8 mouse cellular contexts compared by ENCODE assay signal in genomic region chr11:112839721-112840494, GRCm38 (mm10). TPM values are rescaled to one million over a fixed set of nuclear protein-coding genes. Genes with fewer than 3 reads are reported as not detected.
DNase-seq lines count a peak whose midpoint lies in the region; ATAC-seq lines count a peak whose summit lies in the region.
"Had no signal": no experiment of that assay in that cellular context is flagged by ENCODE, and none has a peak within 500 bp of the region (broad histone marks: within the 10 kb centered on the region; RNA-seq: fewer than 3 reads in every experiment).

No protein-coding gene starts in this region.

- peak overlapping the region; percentile 42 for H3K4me2 ChIP-seq in kidney, embryonic 15.5 days
- H3K4me2 ChIP-seq in embryonic facial prominence, embryonic 13.5 days: peak overlapping the region; percentile 19
- peak overlapping the region; percentile 21; the same call in 1 of the 2 replicates for H3K4me2 ChIP-seq in hindbrain, embryonic 15.5 days
- H3K4me2 ChIP-seq in neural tube, embryonic 12.5 days (replicated peaks): peak overlapping the region; percentile 24

- WGBS in kidney, embryonic 15.5 days: 20% methylated on average over 10 of the region's 10 CpGs
- WGBS in embryonic facial prominence, embryonic 13.5 days: 25% methylated on average over 10 of the region's 10 CpGs
- whole genome bisulfite sequencing in hindbrain, embryonic 15.5 days: 11% methylated on average over 10 of the region's 10 CpGs
- 11% methylated on average over 10 of the region's 10 CpGs for WGBS in neural tube, embryonic 12.5 days

- H3K4me1 ChIP-seq in kidney, embryonic 15.5 days: peaks cover 17% of the 10 kb centered on the region; the same call in 1 of the 2 replicates
- H3K4me1 ChIP-seq in embryonic facial prominence, embryonic 13.5 days: peaks cover 9% of the 10 kb centered on the region
- H3K4me1 ChIP-seq in hindbrain, embryonic 15.5 days (replicated peaks): peaks cover 7% of the 10 kb centered on the region; the same call in 1 of the 2 replicates
- H3K4me1 ChIP-seq in neural tube, embryonic 12.5 days: peaks cover 10% of the 10 kb centered on the region

- ATAC-seq in kidney, embryonic 15.5 days (replicated peaks; ENCODE audit: low FRiP score): no peak; the same call in 1 of the 2 replicates
- ATAC-seq in embryonic facial prominence, embryonic 13.5 days (ENCODE audit: insufficient number of reproducible peaks, insufficient read depth, low FRiP score, low TSS enrichment, low read depth): no peak
- peak; percentile 45; the same call in 1 of the 2 replicates for ATAC-seq in hindbrain, embryonic 15.5 days (ENCODE audit: low FRiP score, low read depth)
- ATAC-seq in neural tube, embryonic 12.5 days (ENCODE audit: low FRiP score, low read depth): peak; percentile 48; the same call in 1 of the 2 replicates

- no peak overlapping the region for H3K27ac ChIP-seq in kidney, embryonic 15.5 days
- H3K27ac ChIP-seq in embryonic facial prominence, embryonic 13.5 days: no peak overlapping the region
- peak overlapping the region; percentile 73 for H3K27ac ChIP-seq in hindbrain, embryonic 15.5 days (replicated peaks)
- H3K27ac ChIP-seq in neural tube, embryonic 12.5 days: peak overlapping the region; percentile 50; the same call in 1 of the 2 replicates

- no peak overlapping the region for H3K9ac ChIP-seq in kidney, embryonic 15.5 days
- no peak overlapping the region for H3K9ac ChIP-seq in embryonic facial prominence, embryonic 13.5 days
- no peak overlapping the region for H3K9ac ChIP-seq in hindbrain, embryonic 15.5 days
- no peak overlapping the region for H3K9ac ChIP-seq in neural tube, embryonic 12.5 days

- DNase-seq in kidney, adult 18-20 months: no peak
- DNase-seq in right cerebral cortex, adult 18-20 months: no peak
- no peak for DNase-seq in spleen, postnatal 4 days (ENCODE audit: low spot score in 2 of 2)
- DNase-seq: kidney, adult 11 months had no signal

- no peak overlapping the region for H3K4me3 ChIP-seq in kidney, embryonic 15.5 days (replicated peaks)
- H3K4me3 ChIP-seq in embryonic facial prominence, embryonic 13.5 days: no peak overlapping the region
- H3K4me3 ChIP-seq in hindbrain, embryonic 15.5 days: no peak overlapping the region
- H3K4me3 ChIP-seq in neural tube, embryonic 12.5 days: no peak overlapping the region

- no peaks in the 10 kb centered on the region for H3K27me3 ChIP-seq in kidney, embryonic 15.5 days
- 0 out of 2 replicates have a peak, but pooled peaks cover 3% of the 10 kb centered on the region for H3K27me3 ChIP-seq in embryonic facial prominence, embryonic 13.5 days
- no peaks in the 10 kb centered on the region for H3K27me3 ChIP-seq in hindbrain, embryonic 15.5 days
- no peaks in the 10 kb centered on the region for H3K27me3 ChIP-seq in neural tube, embryonic 12.5 days (replicated peaks)

- no peaks in the 10 kb centered on the region for H3K9me3 ChIP-seq in kidney, embryonic 15.5 days (replicated peaks)
- no peaks in the 10 kb centered on the region for H3K9me3 ChIP-seq in embryonic facial prominence, embryonic 13.5 days
- no peaks in the 10 kb centered on the region for H3K9me3 ChIP-seq in hindbrain, embryonic 15.5 days
- no peaks in the 10 kb centered on the region for H3K9me3 ChIP-seq in neural tube, embryonic 12.5 days

- no peaks in the 10 kb centered on the region for H3K36me3 ChIP-seq in kidney, embryonic 15.5 days
- H3K36me3 ChIP-seq in embryonic facial prominence, embryonic 13.5 days: no peaks in the 10 kb centered on the region
- H3K36me3 ChIP-seq in hindbrain, embryonic 15.5 days: no peaks in the 10 kb centered on the region
- no peaks in the 10 kb centered on the region for H3K36me3 ChIP-seq in neural tube, embryonic 12.5 days

RNA-seq across cellular contexts. Expression of gene Sox9, which starts 57.9 kb away (rescaled TPM):
- 36.2 and 37.9 TPM in 2 replicates for polyA plus RNA-seq in kidney, embryonic 15.5 days (2015; fragmentation: Nextera tagmentation; extraction: Ambion mirVana)
- polyA plus RNA-seq in embryonic facial prominence, embryonic 13.5 days (2015; fragmentation: Nextera tagmentation; extraction: Ambion mirVana): 108 and 155 TPM in 2 replicates
- 49.8 and 61.4 TPM in 2 replicates for polyA plus RNA-seq in hindbrain, embryonic 15.5 days (2015; fragmentation: Nextera tagmentation; extraction: Ambion mirVana)
- 121 and 124 TPM in 2 replicates for polyA plus RNA-seq in neural tube, embryonic 12.5 days (2016; fragmentation: Nextera tagmentation; extraction: Ambion mirVana)

Comparison
In these comparisons a context has a peak if more than half of its experiments do, and no peak if none do; other contexts are left out.
1. ATAC-seq: peak in hindbrain, embryonic 15.5 days (single experiment) and neural tube, embryonic 12.5 days (single experiment); none in kidney, embryonic 15.5 days (single experiment) and embryonic facial prominence, embryonic 13.5 days (single experiment).
2. H3K27ac ChIP-seq: peak in hindbrain, embryonic 15.5 days (single experiment) and neural tube, embryonic 12.5 days (single experiment); none in kidney, embryonic 15.5 days (single experiment) and embryonic facial prominence, embryonic 13.5 days (single experiment).
3. Peak in every context shown above with its lines, with median percentiles within 50 percentile points of each other: H3K4me2 ChIP-seq.